Mouse (Mus musculus): Measurements from ENCODE around the gene Klk4. TPM values are rescaled to one million over a fixed set of nuclear protein-coding genes. Genes with fewer than 3 reads are reported as not detected.

Gene Klk4
- total RNA-seq (2012; rRNA removed): not detected in 2 replicates

- H3K36me3 ChIP-seq (ENCODE audit: control insufficient read depth, insufficient read depth, low read length, poor library complexity, severe bottlenecking): no peaks in the 10 kb centered on the region
- H3K9me3 ChIP-seq (ENCODE audit: control insufficient read depth, insufficient read depth, low read depth, low read length): no peaks in the 10 kb centered on the region
- in situ Hi-C loops (cut with MboI; ENCODE audit: low sequenced_read_pairs in 2 of 2, unreplicated experiment in 2 of 2): loop anchor here (25.0 kb wide), 1 partner anchor 194 kb away; the partner anchor contains the start of gene Klk14 (in 2 of the 2)
- H3K9ac ChIP-seq (ENCODE audit: insufficient read depth, low read depth, low read length, poor library complexity, severe bottlenecking): no peak within 1 kb of the TSS
- H3K27ac ChIP-seq (ENCODE audit: insufficient read depth, low read depth, low read length, poor library complexity, severe bottlenecking): no peak within 1 kb of the TSS
- DNase-seq (ENCODE audit: low read depth, low spot score): no peak
- peaks cover 0 to 8% of the 10 kb centered on the region in 2 experiments; a peak in 2 of 4 replicates for H3K4me1 ChIP-seq (ENCODE audit: control insufficient read depth in 2 of 2, insufficient read depth in 2 of 2, low read length in 2 of 2, poor library complexity in 1 of 2)
- no peak within 1 kb of the TSS for H3K4me3 ChIP-seq (ENCODE audit: insufficient read depth in 1 of 2, low read depth in 1 of 2, low read length in 2 of 2, poor library complexity in 1 of 2, severe bottlenecking in 1 of 2)
- TF ChIP-seq ZNF384 (IDR thresholded peaks at IDR 0.05; ENCODE audit: low read depth, low read length) (no peak), ZC3H11A (IDR thresholded peaks at IDR 0.05; ENCODE audit: borderline replicate concordance, low read depth, low read length) (no peak), HCFC1 (IDR thresholded peaks at IDR 0.05; ENCODE audit: borderline replicate concordance, insufficient read depth, low read length) (no peak), MAFK (IDR thresholded peaks at IDR 0.05; ENCODE audit: insufficient read depth, low read depth, low read length) (no peak), CHD2 (IDR thresholded peaks at IDR 0.05; ENCODE audit: low read depth, low read length) (no peak)
These were observed at the start of gene Klk4 for GRCm38 (mm10) chr7:43880912-43881311. Klk4 (plus strand) TSS chr7:43881160.

- no peaks in the 10 kb centered on the region for H3K4me1 ChIP-seq (ENCODE audit: control insufficient read depth in 2 of 2, insufficient read depth in 2 of 2, low read length in 2 of 2, poor library complexity in 1 of 2)
- H3K9me3 ChIP-seq (ENCODE audit: control insufficient read depth, insufficient read depth, low read depth, low read length): no peaks in the 10 kb centered on the region
- H3K27ac ChIP-seq (ENCODE audit: insufficient read depth, low read depth, low read length, poor library complexity, severe bottlenecking): no peak within 1 kb of the TSS
- no peaks in the 10 kb centered on the region for H3K36me3 ChIP-seq (ENCODE audit: control insufficient read depth, insufficient read depth, low read length, poor library complexity, severe bottlenecking)
- TF ChIP-seq ZC3H11A (IDR thresholded peaks at IDR 0.05; ENCODE audit: borderline replicate concordance, low read depth, low read length) (no peak), CHD2 (IDR thresholded peaks at IDR 0.05; ENCODE audit: low read depth, low read length) (no peak), MAFK (IDR thresholded peaks at IDR 0.05; ENCODE audit: insufficient read depth, low read depth, low read length) (no peak), HCFC1 (IDR thresholded peaks at IDR 0.05; ENCODE audit: borderline replicate concordance, insufficient read depth, low read length) (no peak), ZNF384 (IDR thresholded peaks at IDR 0.05; ENCODE audit: low read depth, low read length) (no peak)
- no peak for DNase-seq (ENCODE audit: low read depth, low spot score)
- H3K4me3 ChIP-seq (ENCODE audit: insufficient read depth in 1 of 2, low read depth in 1 of 2, low read length in 2 of 2, poor library complexity in 1 of 2, severe bottlenecking in 1 of 2): no peak within 1 kb of the TSS
- no peak within 1 kb of the TSS for H3K9ac ChIP-seq (ENCODE audit: insufficient read depth, low read depth, low read length, poor library complexity, severe bottlenecking)
- in situ Hi-C loops (cut with MboI; ENCODE audit: low sequenced_read_pairs in 2 of 2, unreplicated experiment in 2 of 2): no loop called here
These were observed 39.3 kb upstream of the Klk4 start, which contains the start of gene Klk5 for GRCm38 (mm10) chr7:43841701-43842100. Klk5 (plus strand) TSS chr7:43841971.

DNA sequence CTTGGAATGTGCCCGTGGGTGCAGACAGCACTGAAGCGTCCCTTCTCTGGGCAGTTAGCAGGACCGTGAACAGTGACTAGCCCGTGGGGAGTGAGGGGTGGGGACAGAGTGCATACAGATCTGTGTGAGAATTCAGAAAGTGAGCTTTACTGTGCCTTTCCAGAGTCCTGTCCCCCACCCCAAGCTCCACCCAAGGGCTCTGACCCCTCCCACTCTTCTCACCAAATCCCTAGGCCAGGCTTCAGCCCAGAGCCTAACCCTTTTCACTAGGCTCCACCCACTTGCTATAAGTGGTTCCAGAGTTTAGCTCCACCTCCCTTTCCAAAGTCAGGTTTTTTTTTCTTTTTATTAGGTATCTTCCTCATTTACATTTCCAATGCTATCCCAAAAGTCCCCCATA, 37.2 kb upstream of the Klk4 start:
- in situ Hi-C loops (cut with MboI; ENCODE audit: low sequenced_read_pairs in 2 of 2, unreplicated experiment in 2 of 2): no loop called here
- Histone ChIP-seq H3K9ac (ENCODE audit: insufficient read depth, low read depth, low read length, poor library complexity, severe bottlenecking) (no peak overlapping the region), H3K4me3 (ENCODE audit: insufficient read depth in 1 of 2, low read depth in 1 of 2, low read length in 2 of 2, poor library complexity in 1 of 2, severe bottlenecking in 1 of 2) (no peak overlapping the region), H3K27ac (ENCODE audit: insufficient read depth, low read depth, low read length, poor library complexity, severe bottlenecking) (no peak overlapping the region), H3K36me3 (ENCODE audit: control insufficient read depth, insufficient read depth, low read length, poor library complexity, severe bottlenecking) (no peaks in the 10 kb centered on the region), H3K4me1 (ENCODE audit: control insufficient read depth in 2 of 2, insufficient read depth in 2 of 2, low read length in 2 of 2, poor library complexity in 1 of 2) (no peaks in the 10 kb centered on the region), H3K9me3 (ENCODE audit: control insufficient read depth, insufficient read depth, low read depth, low read length) (no peaks in the 10 kb centered on the region)
- no peak for TF ChIP-seq CHD2 (IDR thresholded peaks at IDR 0.05; ENCODE audit: low read depth, low read length)
- TF ChIP-seq MAFK (IDR thresholded peaks at IDR 0.05; ENCODE audit: insufficient read depth, low read depth, low read length): no peak
- no peak for TF ChIP-seq ZNF384 (IDR thresholded peaks at IDR 0.05; ENCODE audit: low read depth, low read length)
- TF ChIP-seq HCFC1 (IDR thresholded peaks at IDR 0.05; ENCODE audit: borderline replicate concordance, insufficient read depth, low read length): no peak
- TF ChIP-seq ZC3H11A (IDR thresholded peaks at IDR 0.05; ENCODE audit: borderline replicate concordance, low read depth, low read length): no peak
- no peak for DNase-seq (ENCODE audit: low read depth, low spot score)

GRCm38 (mm10) chr7:43851616-43852015, 29.3 kb upstream of the Klk4 start:
- TF ChIP-seq CHD2 (IDR thresholded peaks at IDR 0.05; ENCODE audit: low read depth, low read length) (no peak), ZNF384 (IDR thresholded peaks at IDR 0.05; ENCODE audit: low read depth, low read length) (no peak), HCFC1 (IDR thresholded peaks at IDR 0.05; ENCODE audit: borderline replicate concordance, insufficient read depth, low read length) (no peak), MAFK (IDR thresholded peaks at IDR 0.05; ENCODE audit: insufficient read depth, low read depth, low read length) (no peak), ZC3H11A (IDR thresholded peaks at IDR 0.05; ENCODE audit: borderline replicate concordance, low read depth, low read length) (no peak)
- no peak for DNase-seq (ENCODE audit: low read depth, low spot score)
- in situ Hi-C loops (cut with MboI; ENCODE audit: low sequenced_read_pairs in 2 of 2, unreplicated experiment in 2 of 2): no loop called here
- no peaks in the 10 kb centered on the region for H3K9me3 ChIP-seq (ENCODE audit: control insufficient read depth, insufficient read depth, low read depth, low read length)
- H3K4me1 ChIP-seq (ENCODE audit: control insufficient read depth in 2 of 2, insufficient read depth in 2 of 2, low read length in 2 of 2, poor library complexity in 1 of 2): peaks cover 2 to 13% of the 10 kb centered on the region in 2 experiments; a peak in 2 of 4 replicates
- H3K36me3 ChIP-seq (ENCODE audit: control insufficient read depth, insufficient read depth, low read length, poor library complexity, severe bottlenecking): no peaks in the 10 kb centered on the region
- H3K9ac ChIP-seq (ENCODE audit: insufficient read depth, low read depth, low read length, poor library complexity, severe bottlenecking): no peak overlapping the region
- no peak overlapping the region for H3K4me3 ChIP-seq (ENCODE audit: insufficient read depth in 1 of 2, low read depth in 1 of 2, low read length in 2 of 2, poor library complexity in 1 of 2, severe bottlenecking in 1 of 2)
- H3K27ac ChIP-seq (ENCODE audit: insufficient read depth, low read depth, low read length, poor library complexity, severe bottlenecking): no peak overlapping the region

All from ES-E14 (cell line).